Mouse (Mus musculus): ENCODE measurements around the gene Gpr37.

GRCm38 (mm10) chr6:25670150-25670549, 20.4 kb downstream of the Gpr37 start:
- no peak for TF ChIP-seq CTCF (IDR thresholded peaks at IDR 0.05; ENCODE audit: extremely low read depth, insufficient read depth, low read length)
- no peak for TF ChIP-seq POLR2A (IDR thresholded peaks at IDR 0.05; ENCODE audit: extremely low read depth, insufficient read depth, low read length)
